Mouse (Mus musculus): Measurements from ENCODE around the gene Selenoo. TPM values are rescaled to one million over a fixed set of nuclear protein-coding genes. Genes with fewer than 3 reads are reported as not detected.

Gene Selenoo
- polyA plus RNA-seq, 1 experiment from 2014 or later = 23.9 TPM

DNA sequence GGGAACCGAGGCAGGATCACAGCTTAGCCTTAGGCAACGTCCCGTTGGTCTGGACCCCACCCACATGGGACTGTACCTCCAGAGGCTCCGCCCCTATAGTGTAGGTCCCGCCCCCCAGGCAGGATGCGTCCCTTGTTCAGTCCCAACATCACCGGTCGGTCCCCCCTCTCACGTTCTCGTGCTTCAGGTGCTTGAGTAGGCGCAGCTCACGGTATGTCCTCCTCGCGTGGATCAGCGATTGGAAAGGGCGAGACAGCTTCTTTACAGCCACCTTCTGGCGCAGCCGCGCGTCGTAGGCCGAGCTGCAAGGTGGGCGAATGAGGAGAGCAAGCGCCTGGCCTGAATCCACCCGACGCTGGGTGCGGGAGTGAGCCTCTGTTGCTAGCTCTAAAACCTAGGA, 57.7 kb downstream of the Selenoo start:
- Histone ChIP-seq H3K4me2 (replicated peaks) (peak overlapping the region; percentile 81), H3K27ac (peak overlapping the region; percentile 92), H3K9me3 (no peaks in the 10 kb centered on the region), H3K36me3 (peaks cover 39% of the 10 kb centered on the region), H3K27me3 (peaks cover 12% of the 10 kb centered on the region; the same call in 1 of the 2 replicates), H3K4me3 (replicated peaks) (peak overlapping the region; percentile 78), H3K9ac (replicated peaks) (peak overlapping the region; percentile 94), H3K4me1 (replicated peaks) (peaks cover 41% of the 10 kb centered on the region)
- ATAC-seq = peak; percentile 28
- 3% methylated on average over 27 of the region's 27 CpGs for WGBS

DNA sequence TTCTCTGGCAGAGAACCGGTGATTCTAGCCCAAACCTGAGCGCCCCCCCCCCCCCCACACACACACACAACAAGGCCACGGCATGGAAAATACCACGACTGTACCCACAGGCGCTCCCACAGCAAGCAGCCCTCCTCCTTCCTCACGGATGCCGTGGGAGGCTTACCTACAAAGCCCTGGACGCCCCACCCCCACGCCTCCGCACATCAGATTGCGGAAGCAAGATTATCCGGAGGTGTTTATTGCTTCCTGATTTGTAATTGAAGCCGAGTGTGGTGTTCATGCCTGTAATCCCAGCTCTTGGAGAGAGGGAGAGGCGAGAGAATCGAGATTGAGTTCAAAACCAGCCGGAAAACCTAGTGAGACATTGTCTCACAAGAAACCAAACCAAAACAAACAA, 58.1 kb downstream of the Selenoo start:
- Histone ChIP-seq H3K27ac (peak overlapping the region; percentile 92), H3K4me3 (replicated peaks) (peak overlapping the region; percentile 78), H3K4me1 (replicated peaks) (peaks cover 43% of the 10 kb centered on the region), H3K9ac (replicated peaks) (peak overlapping the region; percentile 94), H3K9me3 (no peaks in the 10 kb centered on the region), H3K27me3 (0 out of 2 replicates have a peak, but pooled peaks cover 11% of the 10 kb centered on the region), H3K36me3 (peaks cover 39% of the 10 kb centered on the region), H3K4me2 (replicated peaks) (peak overlapping the region; percentile 81)
- 9% methylated on average over 16 of the region's 16 CpGs for WGBS
- no peak for ATAC-seq

DNA sequence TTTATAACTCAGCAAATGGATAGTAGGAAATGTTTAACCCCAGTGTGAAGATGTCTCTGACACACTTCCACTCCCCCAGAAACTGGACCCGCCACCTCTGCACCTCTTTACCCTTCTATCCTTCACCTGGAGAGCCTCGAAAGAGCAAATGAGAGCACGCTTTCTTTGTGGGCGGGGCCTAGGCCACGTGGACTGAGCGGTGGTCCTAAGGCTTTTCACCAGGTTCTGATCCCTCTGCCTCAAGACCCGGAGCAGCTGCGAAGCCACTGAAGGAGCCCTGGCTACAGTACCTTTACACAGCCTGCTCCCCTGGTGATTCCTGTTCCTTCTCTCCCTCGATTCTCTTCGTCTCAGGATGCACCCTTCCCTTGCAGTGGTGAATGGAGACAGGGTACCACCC, 58.6 kb downstream of the Selenoo start:
- WGBS = 17% methylated on average over 10 of the region's 10 CpGs
- Histone ChIP-seq H3K36me3 (peaks cover 37% of the 10 kb centered on the region), H3K27me3 (0 out of 2 replicates have a peak, but pooled peaks cover 8% of the 10 kb centered on the region), H3K9me3 (no peaks in the 10 kb centered on the region), H3K9ac (replicated peaks) (peak overlapping the region; percentile 94), H3K4me1 (replicated peaks) (peaks cover 47% of the 10 kb centered on the region), H3K27ac (peak overlapping the region; percentile 92), H3K4me3 (replicated peaks) (peak overlapping the region; percentile 78), H3K4me2 (replicated peaks) (peak overlapping the region; percentile 81)
- ATAC-seq = no peak

- peaks cover 52% of the 10 kb centered on the region for H3K4me1 ChIP-seq (replicated peaks)
- H3K4me3 ChIP-seq (replicated peaks) = peak overlapping the region; percentile 78
- H3K36me3 ChIP-seq = peaks cover 32% of the 10 kb centered on the region
- H3K9ac ChIP-seq (replicated peaks) = peak overlapping the region; percentile 94
- WGBS = 32% methylated on average over 4 of the region's 4 CpGs
- no peaks in the 10 kb centered on the region for H3K9me3 ChIP-seq
- H3K4me2 ChIP-seq (replicated peaks) = peak overlapping the region; percentile 81
- peak overlapping the region; percentile 92; the same call in 1 of the 2 replicates for H3K27ac ChIP-seq
- ATAC-seq = no peak
- H3K27me3 ChIP-seq = 0 out of 2 replicates have a peak, but pooled peaks cover 5% of the 10 kb centered on the region
These were observed 59.0 kb downstream of the Selenoo start for GRCm38 (mm10) chr15:89147895-89148294.

GRCm38 (mm10) chr15:89148496-89149270, 59.8 kb downstream of the Selenoo start:
- peak; percentile 7; the same call in 1 of the 2 replicates for ATAC-seq
- H3K4me2 ChIP-seq (replicated peaks) = peak overlapping the region; percentile 81
- peak overlapping the region; percentile 94 for H3K9ac ChIP-seq (replicated peaks)
- WGBS = 3% methylated on average over 25 of the region's 25 CpGs
- H3K9me3 ChIP-seq = no peaks in the 10 kb centered on the region
- 0 out of 2 replicates have a peak, but pooled peaks cover 5% of the 10 kb centered on the region for H3K27me3 ChIP-seq
- peak overlapping the region; percentile 78 for H3K4me3 ChIP-seq (replicated peaks)
- peak overlapping the region; percentile 92 for H3K27ac ChIP-seq
- peaks cover 28% of the 10 kb centered on the region for H3K36me3 ChIP-seq
- peaks cover 52% of the 10 kb centered on the region for H3K4me1 ChIP-seq (replicated peaks)

- Histone ChIP-seq H3K27me3 (0 out of 2 replicates have a peak, but pooled peaks cover 5% of the 10 kb centered on the region), H3K9me3 (no peaks in the 10 kb centered on the region), H3K4me3 (replicated peaks) (peak within 1 kb of the TSS; percentile 78), H3K27ac (peak within 1 kb of the TSS; percentile 92), H3K4me1 (replicated peaks) (peaks cover 52% of the 10 kb centered on the region), H3K9ac (replicated peaks) (peak within 1 kb of the TSS; percentile 94), H3K4me2 (replicated peaks) (peak within 1 kb of the TSS; percentile 81), H3K36me3 (peaks cover 28% of the 10 kb centered on the region)
- WGBS = 0% methylated on average over 52 of the region's 61 CpGs
- ATAC-seq = peak; percentile 70
These were observed 60.6 kb downstream of the Selenoo start, which contains the start of gene Mapk11 for GRCm38 (mm10) chr15:89149271-89150040. Mapk11 (minus strand) TSS chr15:89149628.

Other genes starting within 250 kb of the Selenoo start
- 42.0 and 47.6 TPM in 2 replicates for gene Pim3, start 226.9 kb upstream of the Selenoo start, polyA plus RNA-seq (2015; fragmentation: Nextera tagmentation; extraction: Ambion mirVana)
- not detected in 2 replicates for gene Ttll8, start 134.7 kb upstream of the Selenoo start, polyA plus RNA-seq (2015; fragmentation: Nextera tagmentation; extraction: Ambion mirVana)
- gene Mlc1, start 110.1 kb upstream of the Selenoo start, polyA plus RNA-seq (2015; fragmentation: Nextera tagmentation; extraction: Ambion mirVana) = 5.7 and 8.1 TPM in 2 replicates
- gene Mov10l1, start 106.2 kb upstream of the Selenoo start, polyA plus RNA-seq (2015; fragmentation: Nextera tagmentation; extraction: Ambion mirVana) = not detected in 2 replicates
- 4.1 and 4.5 TPM in 2 replicates for gene Panx2, start 29.4 kb upstream of the Selenoo start, polyA plus RNA-seq (2015; fragmentation: Nextera tagmentation; extraction: Ambion mirVana)
- gene Trabd, start 14.0 kb upstream of the Selenoo start, polyA plus RNA-seq (2015; fragmentation: Nextera tagmentation; extraction: Ambion mirVana) = 36.8 and 40.7 TPM in 2 replicates
- gene Tubgcp6, start 34.0 kb downstream of the Selenoo start, polyA plus RNA-seq (2015; fragmentation: Nextera tagmentation; extraction: Ambion mirVana) = 17.4 and 19.9 TPM in 2 replicates
- gene Hdac10, start 39.6 kb downstream of the Selenoo start, polyA plus RNA-seq (2015; fragmentation: Nextera tagmentation; extraction: Ambion mirVana) = 25.0 and 26.0 TPM in 2 replicates
- 8.2 TPM in 2 replicates for gene Mapk12, start 51.6 kb downstream of the Selenoo start, polyA plus RNA-seq (2015; fragmentation: Nextera tagmentation; extraction: Ambion mirVana)
- 39.8 and 44.2 TPM in 2 replicates for gene Mapk11, start 60.5 kb downstream of the Selenoo start, polyA plus RNA-seq (2015; fragmentation: Nextera tagmentation; extraction: Ambion mirVana)
- gene Plxnb2, start 91.7 kb downstream of the Selenoo start, polyA plus RNA-seq (2015; fragmentation: Nextera tagmentation; extraction: Ambion mirVana) = 102 and 115 TPM in 2 replicates
- gene Dennd6b, start 107.4 kb downstream of the Selenoo start, polyA plus RNA-seq (2015; fragmentation: Nextera tagmentation; extraction: Ambion mirVana) = 84.0 and 85.3 TPM in 2 replicates
- 75.7 and 86.6 TPM in 2 replicates for gene Ppp6r2, start 122.5 kb downstream of the Selenoo start, polyA plus RNA-seq (2015; fragmentation: Nextera tagmentation; extraction: Ambion mirVana)
- 80.6 and 88.7 TPM in 2 replicates for gene Sbf1, start 226.2 kb downstream of the Selenoo start, polyA plus RNA-seq (2015; fragmentation: Nextera tagmentation; extraction: Ambion mirVana)
- gene Adm2, start 233.6 kb downstream of the Selenoo start, polyA plus RNA-seq (2015; fragmentation: Nextera tagmentation; extraction: Ambion mirVana) = not detected in 2 replicates
- not detected in 2 replicates for gene Miox, start 245.3 kb downstream of the Selenoo start, polyA plus RNA-seq (2015; fragmentation: Nextera tagmentation; extraction: Ambion mirVana)